Mouse (Mus musculus) midbrain, embryonic 14.5 days (tissue): ENCODE measurements at regions not wholly inside any gene's neighbourhood (a gene's known extent, or its start where the extent isn't known, plus 50 kb on each side); places are given as distances from the start of the nearest gene placed in this dataset.

ENCODE experiments used
- ATAC-seq: fragments of 200-750 bp; cut with Nextera tagmentation; 2 replicates; pipeline ENCODE4 v1.8.0; 2017; ENCODE audit warnings: moderate number of reproducible peaks, moderate library complexity; ENCODE audit not compliant: low FRiP score, low TSS enrichment
- DNase-seq: peaks from one replicate; pipeline ENCODE4 v3.0.0-alpha.2; 2015
- H3K27ac ChIP-seq: fragments of 300-500 bp; sonication (generic); replicated peaks from 2 replicates; pipeline ENCODE4 v1.5.1; 2014; ENCODE audit warnings: mild to moderate bottlenecking, low read depth, low read length, moderate library complexity
- H3K27me3 ChIP-seq: fragments of 300-500 bp; sonication (generic); 2 replicates; pipeline ENCODE4 v1.6.1; 2014; ENCODE audit warnings: low read length, control low read depth, mixed read lengths; ENCODE audit not compliant: control insufficient read depth, insufficient read depth
- H3K36me3 ChIP-seq: fragments of 300-500 bp; sonication (generic); 2 replicates; pipeline ENCODE4 v1.6.1; 2014; ENCODE audit warnings: low read length, control low read depth; ENCODE audit not compliant: control insufficient read depth, insufficient read depth
- H3K4me1 ChIP-seq: fragments of 300-500 bp; sonication (generic); 2 replicates; pipeline ENCODE4 v1.6.1; 2014; ENCODE audit warnings: mild to moderate bottlenecking, antibody characterized with exemption, low read length, control low read depth; ENCODE audit not compliant: control insufficient read depth, insufficient read depth
- H3K4me2 ChIP-seq: fragments of 300-500 bp; sonication (generic); 2 replicates; pipeline ENCODE4 v1.6.1; 2014; ENCODE audit warnings: mild to moderate bottlenecking, low read length, moderate library complexity
- H3K4me3 ChIP-seq: fragments of 300-500 bp; sonication (generic); replicated peaks from 2 replicates; pipeline ENCODE4 v1.5.1; 2014; ENCODE audit warnings: low read depth, low read length
- H3K9ac ChIP-seq: fragments of 300-500 bp; sonication (generic); replicated peaks from 2 replicates; pipeline ENCODE4 v1.6.1; 2014; ENCODE audit warnings: mild to moderate bottlenecking, low read length, moderate library complexity
- H3K9me3 ChIP-seq: fragments of 300-500 bp; sonication (generic); 2 replicates; pipeline ENCODE4 v1.6.1; 2016; ENCODE audit warnings: low read length, control low read depth, mixed read lengths; ENCODE audit not compliant: control insufficient read depth
- WGBS: fragments of 180-500 bp; shearing (Covaris S2); extraction: QIAGEN DNeasy Blood & Tissue Kit; methylation state at CpG from one replicate; pipeline ENCODE4 v1.1.7; 2014; 5-methylcytosine and 5-hydroxymethylcytosine counted together

GRCm38 (mm10) chrX:121764460-121764859 lies 632.7 kb downstream of the Nap1l3 start:
- DNase-seq: no peak
- H3K4me1 ChIP-seq: no peaks in the 10 kb centered on the region
- H3K4me2 ChIP-seq: no peak overlapping the region
- H3K9me3 ChIP-seq: no peaks in the 10 kb centered on the region
- no peak overlapping the region for H3K27ac ChIP-seq
- H3K9ac ChIP-seq: no peak overlapping the region
- H3K4me3 ChIP-seq: no peak overlapping the region
- no peaks in the 10 kb centered on the region for H3K27me3 ChIP-seq
- no peak for ATAC-seq
- H3K36me3 ChIP-seq: no peaks in the 10 kb centered on the region
- WGBS: 95% methylated on average over 1 of the region's 1 CpGs

GRCm38 (mm10) chrX:121753010-121753409 lies 644.2 kb downstream of the Nap1l3 start:
- Histone ChIP-seq H3K9ac (no peak overlapping the region), H3K4me2 (no peak overlapping the region), H3K4me1 (no peaks in the 10 kb centered on the region), H3K27ac (no peak overlapping the region), H3K9me3 (no peaks in the 10 kb centered on the region), H3K36me3 (no peaks in the 10 kb centered on the region), H3K4me3 (no peak overlapping the region), H3K27me3 (no peaks in the 10 kb centered on the region)
- ATAC-seq: no peak
- peak; percentile 1 for DNase-seq
